Mouse (Mus musculus): ENCODE measurements around the gene Gnat1.

GRCm38 (mm10) chr9:107641666-107642065, 37.8 kb downstream of the Gnat1 start:
- TF ChIP-seq CTCF (IDR thresholded peaks at IDR 0.05; ENCODE audit: low read depth) (no peak), EP300 (IDR thresholded peaks at IDR 0.05; ENCODE audit: low read depth) (no peak)

All from liver, postnatal 0 days (tissue).